Mouse (Mus musculus) kidney, postnatal 14 days (tissue): ENCODE measurements around the gene Gusb.
"Not testable (repeated sequence)": the region's sequence is repeated elsewhere in the genome, so short reads cannot be mapped to it uniquely, and the experiment has no call there.

ENCODE experiments used
- DNase-seq: peaks from one replicate; pipeline ENCODE4 v3.0.0; 2022; ENCODE audit warnings: mixed read lengths

The Gusb gene

GRCm38 (mm10) chr5:130002301-130003146 is at the start of gene Gusb:
TSS of gene Gusb (minus strand) at chr5:130003049.
- peak; percentile 88 for DNase-seq

- DNase-seq: no peak
Measured at GRCm38 (mm10) chr5:130052510-130052909, 49.7 kb upstream of the Gusb start.

- DNase-seq: no peak
Measured at GRCm38 (mm10) chr5:130051073-130051860, 48.4 kb upstream of the Gusb start.

- DNase-seq: no peak
Measured at GRCm38 (mm10) chr5:130050416-130050815, 47.6 kb upstream of the Gusb start.

- peak; percentile 64 for DNase-seq
Measured at GRCm38 (mm10) chr5:130048786-130049520, 46.1 kb upstream of the Gusb start.

GRCm38 (mm10) chr5:130047013-130047412 is 44.2 kb upstream of the Gusb start:
- DNase-seq: no peak

- DNase-seq: no peak
Measured at GRCm38 (mm10) chr5:130046589-130046988, 43.7 kb upstream of the Gusb start.

- no peak for DNase-seq
Measured at GRCm38 (mm10) chr5:130046100-130046499, 43.3 kb upstream of the Gusb start.

GRCm38 (mm10) chr5:130044201-130044695 is 41.4 kb upstream of the Gusb start:
- DNase-seq: peak; percentile 73

- no peak for DNase-seq
Measured at GRCm38 (mm10) chr5:130043741-130044140, 40.9 kb upstream of the Gusb start.

GRCm38 (mm10) chr5:130041262-130041661 is 38.4 kb upstream of the Gusb start:
- DNase-seq: no peak

- DNase-seq: no peak
Measured at GRCm38 (mm10) chr5:130040797-130041196, 37.9 kb upstream of the Gusb start.

- peak; percentile 80 for DNase-seq
Measured at GRCm38 (mm10) chr5:130037752-130038455, 35.1 kb upstream of the Gusb start.

- not testable (repeated sequence) for DNase-seq
Measured at GRCm38 (mm10) chr5:130036300-130036699, 33.5 kb upstream of the Gusb start.

- no peak for DNase-seq
Measured at GRCm38 (mm10) chr5:130033869-130034268, 31.0 kb upstream of the Gusb start.

- no peak for DNase-seq
Measured at GRCm38 (mm10) chr5:130031410-130032390, 28.9 kb upstream of the Gusb start.

- peak; percentile 90 for DNase-seq
Measured at GRCm38 (mm10) chr5:130029142-130029897, 26.5 kb upstream of the Gusb start, which contains the start of the genes Asl and Crcp. TSS of gene Asl (minus strand) at chr5:130029247. TSS of gene Crcp (plus strand) at chr5:130029290.

GRCm38 (mm10) chr5:130027696-130028095 is 24.8 kb upstream of the Gusb start:
- DNase-seq: no peak

- DNase-seq: peak; percentile 80
Measured at GRCm38 (mm10) chr5:130027134-130027533, 24.3 kb upstream of the Gusb start.
